Mouse (Mus musculus) limb, embryonic 11.5 days (tissue): Measurements from ENCODE around the gene Tspear. TPM values are rescaled to one million over a fixed set of nuclear protein-coding genes. Genes with fewer than 3 reads are reported as not detected.

Experiments
- ATAC-seq: fragments of 200-750 bp; cut with Nextera tagmentation; 2 replicates; pipeline ENCODE4 v1.8.0; 2017; ENCODE audit warnings: low read depth; ENCODE audit not compliant: insufficient number of reproducible peaks, low FRiP score, low TSS enrichment
- DNase-seq: peaks from one replicate; pipeline ENCODE4 v3.0.0-alpha.2; 2015; ENCODE audit warnings: low spot score
- H3K27ac ChIP-seq: fragments of 300-500 bp; sonication (generic); replicated peaks from 2 replicates; pipeline ENCODE4 v1.5.1; 2014; ENCODE audit warnings: low read depth, mild to moderate bottlenecking, low read length
- H3K27me3 ChIP-seq: fragments of 300-500 bp; sonication (generic); 2 replicates; pipeline ENCODE4 v1.6.1; 2014; ENCODE audit warnings: mild to moderate bottlenecking, low read length, mixed read lengths; ENCODE audit not compliant: control insufficient read depth, insufficient read depth
- H3K36me3 ChIP-seq: fragments of 300-500 bp; sonication (generic); 2 replicates; pipeline ENCODE4 v1.6.1; 2014; ENCODE audit warnings: mild to moderate bottlenecking, low read length, moderate library complexity, mixed read lengths; ENCODE audit not compliant: control insufficient read depth, insufficient read depth
- H3K4me1 ChIP-seq: fragments of 300-500 bp; sonication (generic); 2 replicates; pipeline ENCODE4 v1.6.1; 2014; ENCODE audit warnings: low read length, mixed read lengths; ENCODE audit not compliant: control insufficient read depth, insufficient read depth
- H3K4me2 ChIP-seq: fragments of 300-500 bp; sonication (generic); 2 replicates; pipeline ENCODE4 v1.6.1; 2014; ENCODE audit warnings: low read depth, mild to moderate bottlenecking, moderate library complexity; ENCODE audit not compliant: severe bottlenecking
- H3K4me3 ChIP-seq: fragments of 300-500 bp; sonication (generic); 2 replicates; pipeline ENCODE4 v1.5.1; 2014; ENCODE audit warnings: low read depth, low read length
- H3K9ac ChIP-seq: fragments of 300-500 bp; sonication (generic); 2 replicates; pipeline ENCODE4 v1.6.1; 2014; ENCODE audit warnings: mild to moderate bottlenecking, low read length
- H3K9me3 ChIP-seq: fragments of 300-500 bp; sonication (generic); 2 replicates; pipeline ENCODE4 v1.6.1; 2016; ENCODE audit warnings: low read length; ENCODE audit not compliant: control insufficient read depth
- WGBS: fragments of 180-500 bp; shearing (Covaris S2); extraction: QIAGEN DNeasy Blood & Tissue Kit; methylation state at CpG from one replicate; pipeline ENCODE4 v1.1.7; 2014; 5-methylcytosine and 5-hydroxymethylcytosine counted together
- polyA plus RNA-seq: library from polyadenylated mRNA; unstranded; fragments of >200 nt; fragmentation: Nextera tagmentation; extraction: Ambion mirVana; gene quantifications from 2 replicates; pipeline ENCODE4 v1.2.1, GENCODE M21; 2014

The Tspear gene
- polyA plus RNA-seq, 1 experiment from 2014 or later = 0.45 TPM

DNA sequence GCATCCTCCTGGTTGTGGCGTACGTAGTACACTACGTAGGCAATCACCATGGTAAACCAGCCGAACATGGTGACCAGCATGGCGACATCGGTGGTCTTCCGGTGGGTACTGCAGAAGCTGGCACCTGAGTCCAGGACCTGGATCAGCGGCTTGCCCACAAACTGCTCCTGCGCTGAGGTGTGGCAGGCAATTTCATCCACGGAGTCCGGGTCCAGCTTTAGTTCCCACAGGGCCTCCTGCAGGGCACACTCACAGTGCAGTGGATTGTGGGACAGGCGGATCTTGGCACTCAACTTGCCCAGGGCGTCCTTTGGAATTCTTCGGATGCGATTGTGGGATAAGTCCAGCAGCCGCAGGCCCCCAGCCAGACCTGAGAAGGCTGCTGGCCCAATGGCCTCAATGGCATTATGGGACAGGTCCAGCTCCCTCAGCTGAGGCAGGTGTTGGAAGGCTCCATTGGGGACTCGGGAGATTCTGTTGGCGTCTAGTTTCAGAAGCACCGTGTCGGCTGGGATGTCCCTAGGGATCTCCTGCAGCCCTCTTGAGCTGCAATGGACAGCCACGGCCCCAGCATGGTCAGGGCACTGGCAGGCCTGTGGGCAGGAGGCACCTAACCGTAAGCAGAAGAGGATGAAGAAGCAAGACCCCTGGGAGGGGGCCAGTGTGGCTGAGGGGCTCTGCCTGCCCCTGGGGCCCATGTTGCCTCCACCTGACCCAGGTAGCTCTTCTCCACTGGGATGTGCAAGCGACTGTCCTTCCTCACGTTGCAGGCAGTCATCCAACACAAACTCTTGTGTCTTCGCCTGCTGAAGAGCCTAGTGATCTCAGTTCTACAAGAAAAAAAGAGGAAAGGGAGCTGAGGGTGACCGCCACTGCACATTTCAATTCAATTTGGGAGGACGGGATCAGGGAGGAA, 214.8 kb downstream of the Tspear start:
- H3K36me3 ChIP-seq = no peaks in the 10 kb centered on the region
- DNase-seq (no peak), ATAC-seq (no peak)
- H3K9me3 ChIP-seq = no peaks in the 10 kb centered on the region
- 84% methylated on average over 27 of the region's 27 CpGs for WGBS
- no peaks in the 10 kb centered on the region for H3K4me1 ChIP-seq
- no peak overlapping the region for H3K27ac ChIP-seq
- H3K27me3 ChIP-seq = peaks cover 3% of the 10 kb centered on the region; the same call in 1 of the 2 replicates
- 0 out of 2 replicates have a peak overlapping the region, but pooled peaks have one; percentile 68 for H3K9ac ChIP-seq
- peak overlapping the region; percentile 93; the same call in 1 of the 2 replicates for H3K4me2 ChIP-seq
- no peak overlapping the region for H3K4me3 ChIP-seq

DNA sequence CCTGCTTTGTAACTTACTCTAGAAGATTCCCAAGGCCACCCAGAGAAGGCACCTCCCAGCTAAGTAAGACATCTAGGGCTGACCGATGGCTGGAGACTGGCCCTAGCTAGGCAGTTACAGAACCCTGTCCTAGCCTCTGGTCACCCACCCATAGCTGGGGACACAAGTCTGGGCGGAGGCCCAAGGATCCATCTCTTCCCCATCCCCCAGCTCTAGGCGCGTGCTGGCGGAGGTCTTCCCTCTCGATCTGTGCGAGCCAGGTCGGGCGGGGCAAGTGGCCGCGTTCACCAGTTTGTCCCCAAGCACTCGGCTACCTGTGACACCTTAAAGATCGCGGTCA, 215.5 kb downstream of the Tspear start:
- peak overlapping the region; percentile 93 for H3K4me2 ChIP-seq
- 2% methylated on average over 14 of the region's 14 CpGs for WGBS
- H3K9ac ChIP-seq = peak overlapping the region; percentile 68
- H3K27ac ChIP-seq = no peak overlapping the region
- no peaks in the 10 kb centered on the region for H3K36me3 ChIP-seq
- no peak for DNase-seq
- H3K27me3 ChIP-seq = peaks cover 3% of the 10 kb centered on the region; the same call in 1 of the 2 replicates
- peak; percentile 19; the same call in 1 of the 2 replicates for ATAC-seq
- H3K4me1 ChIP-seq = no peaks in the 10 kb centered on the region
- H3K4me3 ChIP-seq = peak overlapping the region; percentile 52
- H3K9me3 ChIP-seq = no peaks in the 10 kb centered on the region

DNA sequence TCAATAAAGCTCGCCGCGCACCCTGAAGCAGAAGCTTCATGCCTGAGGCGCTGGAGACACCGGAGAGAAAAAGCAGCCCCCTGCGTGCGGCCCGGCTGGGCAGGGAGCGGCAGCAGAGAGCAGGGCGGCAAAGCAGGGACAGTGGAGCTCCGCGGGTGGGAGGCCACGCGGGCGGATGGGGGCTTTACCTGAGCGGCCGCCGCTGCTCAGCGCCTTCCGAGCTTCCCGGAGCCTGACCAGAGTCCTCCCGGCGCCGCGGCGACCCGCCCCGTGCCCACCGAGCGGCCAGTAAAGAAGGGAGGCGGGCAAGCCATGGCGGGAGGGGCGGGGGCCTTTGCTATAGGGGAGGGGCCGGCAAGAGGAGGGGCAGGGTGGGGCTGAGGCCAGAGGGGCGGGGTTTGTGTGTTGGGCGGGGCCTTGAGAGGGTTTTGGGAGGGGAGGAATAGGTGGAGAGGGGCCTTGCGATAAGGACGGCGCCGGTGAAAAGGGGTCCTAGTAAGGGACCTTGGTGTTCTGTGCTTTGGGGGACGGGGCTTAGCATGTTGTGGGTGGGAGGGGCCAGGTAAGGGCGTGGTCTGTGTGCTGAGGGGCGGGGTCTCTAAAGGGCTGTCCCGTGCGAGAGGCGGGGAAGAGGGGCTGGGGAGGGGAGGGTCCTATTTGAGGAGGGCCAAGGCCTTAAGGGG, 216.0 kb downstream of the Tspear start, which contains the start of gene Lrrc3:
Gene Lrrc3 (minus strand): TSS at position 326 of the 683 bp plus-strand sequence.
- H3K4me1 ChIP-seq = no peaks in the 10 kb centered on the region
- H3K9me3 ChIP-seq = no peaks in the 10 kb centered on the region
- DNase-seq (peak; percentile 80), ATAC-seq (peak; percentile 78)
- H3K27me3 ChIP-seq = peaks cover 3% of the 10 kb centered on the region; the same call in 1 of the 2 replicates
- H3K36me3 ChIP-seq = no peaks in the 10 kb centered on the region
- no peak within 1 kb of the TSS for H3K27ac ChIP-seq
- H3K9ac ChIP-seq = peak within 1 kb of the TSS; percentile 68
- H3K4me3 ChIP-seq = peak within 1 kb of the TSS; percentile 52
- peak within 1 kb of the TSS; percentile 93 for H3K4me2 ChIP-seq
- WGBS = under 1% methylated on average over 37 of the region's 46 CpGs

DNA sequence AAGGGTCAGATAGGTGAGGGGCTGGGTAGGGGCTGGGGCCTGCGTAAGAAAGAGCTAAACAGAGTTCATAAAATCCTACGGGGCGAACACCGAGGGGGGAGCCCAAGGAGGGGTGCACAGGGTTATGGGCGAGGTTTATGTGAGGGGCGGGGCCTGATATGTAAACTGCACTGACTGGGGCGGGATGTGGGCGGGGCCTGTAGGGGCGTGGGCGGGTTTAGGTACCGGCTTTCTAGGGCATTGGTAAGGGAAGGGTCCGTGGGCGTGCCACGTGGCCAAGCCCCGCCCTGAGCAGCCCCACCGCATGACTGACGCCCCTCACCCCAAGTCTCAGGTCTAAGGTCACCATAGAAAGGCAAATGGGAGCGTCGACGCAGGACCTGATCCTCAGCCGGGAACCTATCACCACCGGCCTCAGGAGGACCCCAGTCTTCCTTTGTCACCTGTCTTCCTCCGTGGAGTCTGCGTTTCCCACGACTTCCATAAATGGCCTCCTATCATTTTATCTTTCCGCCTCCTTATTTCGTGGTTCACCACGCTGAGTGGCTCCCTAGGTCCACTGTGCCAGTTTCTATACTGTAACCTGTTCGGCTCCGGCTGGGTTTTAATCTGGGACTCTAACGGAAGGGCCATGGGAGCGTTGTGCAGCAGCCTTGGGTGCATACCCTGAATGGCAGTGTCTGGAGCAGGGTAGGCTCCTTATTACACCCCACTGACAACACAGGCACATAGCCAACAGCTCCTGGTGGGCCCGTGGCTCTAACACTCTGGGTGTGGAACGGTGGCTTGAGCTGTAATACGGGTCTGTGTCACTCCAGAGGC, 216.7 kb downstream of the Tspear start:
- Histone ChIP-seq H3K27ac (no peak overlapping the region), H3K9ac (no peak overlapping the region)

DNA sequence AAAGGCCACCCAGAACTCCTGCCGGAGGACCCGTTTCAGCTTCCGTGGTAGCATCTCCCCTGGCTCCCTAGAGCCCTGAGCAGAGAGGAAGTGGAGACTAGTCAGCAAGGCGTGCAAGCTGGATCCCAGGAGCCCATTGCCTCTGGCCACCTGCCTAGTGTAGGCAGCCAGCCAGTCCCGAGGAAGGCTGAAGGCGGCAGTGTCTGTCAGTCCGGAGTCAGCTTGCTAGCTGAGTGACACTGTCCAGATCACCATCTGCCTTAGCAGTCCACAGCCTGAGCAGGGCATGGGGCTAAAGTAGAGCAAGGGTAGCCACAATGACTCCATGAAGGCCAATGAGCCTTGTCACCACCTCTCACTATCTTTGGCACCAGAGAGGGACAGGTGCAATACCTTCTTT, 226.2 kb downstream of the Tspear start:
- no peak overlapping the region for H3K9ac ChIP-seq
- no peak overlapping the region for H3K4me3 ChIP-seq
- H3K27ac ChIP-seq = no peak overlapping the region
- H3K4me1 ChIP-seq = no peaks in the 10 kb centered on the region
- ATAC-seq = no peak
- DNase-seq = no peak
- H3K4me2 ChIP-seq = no peak overlapping the region
- 51% methylated on average over 7 of the region's 7 CpGs for WGBS
- H3K9me3 ChIP-seq = no peaks in the 10 kb centered on the region
- no peaks in the 10 kb centered on the region for H3K36me3 ChIP-seq
- H3K27me3 ChIP-seq = no peaks in the 10 kb centered on the region

More for the DNA sequence above, 216.7 kb downstream of the Tspear start:
- no peaks in the 10 kb centered on the region for H3K4me1 ChIP-seq
- no peaks in the 10 kb centered on the region for H3K9me3 ChIP-seq
- ATAC-seq (peak; percentile 81), DNase-seq (peak; percentile 75)
- peak overlapping the region; percentile 52 for H3K4me3 ChIP-seq
- 9% methylated on average over 35 of the region's 35 CpGs for WGBS
- H3K4me2 ChIP-seq = peak overlapping the region; percentile 93
- no peaks in the 10 kb centered on the region for H3K36me3 ChIP-seq
- H3K27me3 ChIP-seq = peaks cover 3% of the 10 kb centered on the region; the same call in 1 of the 2 replicates

DNA sequence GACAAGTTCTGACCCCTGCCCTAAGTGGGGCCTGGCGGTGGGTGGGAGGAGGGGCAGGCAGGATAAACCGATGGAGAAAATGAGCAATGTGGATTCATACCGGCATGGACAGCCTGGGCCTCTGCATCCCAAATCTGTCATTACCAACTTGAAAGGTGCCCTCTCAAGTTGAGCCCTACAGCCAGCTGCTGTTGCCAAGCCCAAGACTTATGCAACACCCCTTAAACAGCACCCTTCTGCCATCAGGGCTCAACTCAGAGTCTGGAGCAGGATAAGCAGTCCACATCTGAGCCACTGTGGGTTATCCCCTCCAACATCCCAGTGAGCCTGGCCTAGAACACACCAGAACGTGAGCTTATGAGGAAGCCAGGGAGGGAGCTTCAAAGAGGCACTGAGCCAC, 226.9 kb downstream of the Tspear start:
- Histone ChIP-seq H3K27ac (no peak overlapping the region), H3K36me3 (no peaks in the 10 kb centered on the region), H3K4me3 (no peak overlapping the region), H3K4me2 (no peak overlapping the region), H3K27me3 (no peaks in the 10 kb centered on the region), H3K9me3 (no peaks in the 10 kb centered on the region), H3K9ac (no peak overlapping the region), H3K4me1 (no peaks in the 10 kb centered on the region)
- WGBS = 57% methylated on average over 4 of the region's 4 CpGs
- no peak for DNase-seq
- ATAC-seq = no peak

DNA sequence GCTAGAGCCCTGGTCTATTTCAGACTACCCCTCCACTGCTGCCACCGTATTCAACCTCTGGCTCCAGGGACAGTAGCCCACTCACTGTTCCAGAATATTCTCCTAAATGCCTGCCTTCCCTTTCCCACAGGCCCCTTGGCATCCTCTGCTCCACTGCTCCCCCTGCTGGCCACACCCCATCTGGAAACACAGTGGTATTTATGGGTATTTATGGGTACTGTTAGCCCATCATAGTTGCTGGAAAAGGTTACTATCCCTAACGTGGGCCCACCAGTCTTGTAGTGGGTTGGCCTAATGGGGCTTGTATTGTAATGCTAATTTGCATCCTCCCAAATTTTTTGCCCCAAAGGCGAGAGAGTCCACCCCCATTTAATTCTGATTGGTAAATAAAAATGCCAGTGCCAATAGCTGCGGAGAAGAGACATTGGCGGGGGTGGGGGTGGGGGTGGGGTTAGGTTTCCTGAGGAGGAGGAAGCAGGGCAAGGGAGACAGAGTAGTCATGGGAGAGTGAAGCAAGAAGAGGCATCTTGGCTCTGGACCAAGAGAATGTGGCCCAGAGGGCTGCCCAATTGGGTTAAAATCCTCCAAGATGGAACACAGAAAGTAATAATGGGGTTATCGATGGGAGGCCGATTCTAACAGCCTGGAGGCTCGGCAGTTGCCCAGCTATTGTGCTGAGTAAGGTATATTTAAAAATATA, 230.4 kb downstream of the Tspear start:
- peak; percentile 63 for DNase-seq
- Histone ChIP-seq H3K4me2 (no peak overlapping the region), H3K4me1 (no peaks in the 10 kb centered on the region), H3K27me3 (no peaks in the 10 kb centered on the region), H3K9ac (no peak overlapping the region), H3K27ac (no peak overlapping the region), H3K9me3 (no peaks in the 10 kb centered on the region), H3K4me3 (no peak overlapping the region), H3K36me3 (no peaks in the 10 kb centered on the region)
- no peak for ATAC-seq
- 68% methylated on average over 8 of the region's 8 CpGs for WGBS
